Mouse (Mus musculus): ENCODE measurements around the gene Cyfip2.

DNA sequence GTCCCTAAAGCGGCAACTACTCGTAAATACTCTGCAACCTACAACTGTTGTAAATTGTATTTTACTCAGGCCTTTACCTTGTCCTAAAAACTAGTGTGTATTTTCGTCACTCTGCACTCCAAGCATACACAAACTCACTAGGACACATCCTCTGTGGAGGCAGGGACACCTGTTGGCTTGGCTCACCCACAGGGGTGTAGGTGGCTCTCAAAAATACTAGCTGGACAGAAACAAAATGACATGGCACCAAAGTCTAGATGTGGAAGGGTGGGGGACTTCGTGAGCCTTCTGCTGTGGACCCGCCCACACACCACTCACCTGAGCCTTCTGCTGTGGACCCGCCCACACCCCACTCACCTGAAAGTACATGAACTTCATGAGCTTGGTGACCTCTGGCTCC, 28.9 kb downstream of the Cyfip2 start:
- TF ChIP-seq CTCF (IDR thresholded peaks at IDR 0.05; ENCODE audit: borderline replicate concordance, control insufficient read depth, extremely low read depth, insufficient read depth, low read length, poor library complexity) (no peak), POLR2A (IDR thresholded peaks at IDR 0.05; ENCODE audit: control insufficient read depth, extremely low read depth, insufficient read depth, low read length, poor library complexity) (no peak)
